ENCODE assay signal across 8 mouse cellular contexts in genomic region chr8:70609849-70610795, GRCm38 (mm10). TPM values are rescaled to one million over a fixed set of nuclear protein-coding genes. Genes with fewer than 3 reads are reported as not detected.
DNase-seq lines count a peak whose midpoint lies in the region; ATAC-seq lines count a peak whose summit lies in the region.

No protein-coding gene starts in this region.

- intact Hi-C loops in left cerebral cortex, postnatal 25 days (cut with DNase I), result loop anchor here (1.0 to 10.0 kb wide), 3 partner anchors 55 to 142 kb away; partner anchors contain the start of genes Pgpep1 and Rab3a

- peak; percentile 36 for ATAC-seq in megakaryocyte-erythroid progenitor cell, adult 5-6 weeks (replicated peaks; ENCODE audit: low FRiP score, low TSS enrichment, poor library complexity, severe bottlenecking)

- DNase-seq in ZHBTc4 (ENCODE audit: low read depth, low spot score), result peak; percentile 90
- DNase-seq in embryo, embryonic 10 days (ENCODE audit: low spot score), result peak; percentile 90
- peak; percentile 87 for DNase-seq in gastrocnemius, postnatal 10 days
- peak; percentile 63 for DNase-seq in hindlimb bud, embryonic 11.5 days (ENCODE audit: extremely low spot score, low read depth, low spot score)
- DNase-seq in left cerebral cortex, postnatal 25 days (ENCODE audit: low spot score in 2 of 2), result peak; percentile 91 to 96
- peak; percentile 86 for DNase-seq in right cerebral cortex, postnatal 25 days
- DNase-seq in yolk sac, embryonic 10.5 days (ENCODE audit: low spot score), result peak; percentile 87

RNA-seq across cellular contexts. Expression of gene Ssbp4, which starts 1.4 kb away (rescaled TPM):
- total RNA-seq in gastrocnemius, postnatal 10 days (2021), result 10 to 100 TPM; 31.1 to 40.1 TPM
- 100 to 1,000 TPM; 242 to 257 TPM for total RNA-seq in left cerebral cortex, postnatal 25 days (2021)
- 39.7 and 83.5 TPM in 2 replicates for total RNA-seq in megakaryocyte-erythroid progenitor cell, adult 5-6 weeks (2014; fragmentation: Nextera tagmentation)
- total RNA-seq in megakaryocyte-erythroid progenitor cell, adult 5-6 weeks (2017), result 77.5 and 98.5 TPM in 2 replicates

RNA-seq across cellular contexts. Expression of gene Lrrc25, which starts 5.8 kb away (rescaled TPM):
- 1 to 10 TPM; 1.2 to 3.0 TPM for total RNA-seq in gastrocnemius, postnatal 10 days (2021)
- 1 to 10 TPM in 1 of 2 experiments, under 1 TPM in 1; 0.37 to 1.2 TPM for total RNA-seq in left cerebral cortex, postnatal 25 days (2021)
- 0.37 and 0.69 TPM in 2 replicates for total RNA-seq in megakaryocyte-erythroid progenitor cell, adult 5-6 weeks (2014; fragmentation: Nextera tagmentation)
- total RNA-seq in megakaryocyte-erythroid progenitor cell, adult 5-6 weeks (2017), result 0.15 and 0.61 TPM in 2 replicates

RNA-seq across cellular contexts. Expression of gene Isyna1, which starts 15.9 kb away (rescaled TPM):
- total RNA-seq in gastrocnemius, postnatal 10 days (2021), result 10 to 100 TPM; 30.0 to 31.6 TPM
- total RNA-seq in left cerebral cortex, postnatal 25 days (2021), result 10 to 100 TPM; 51.9 to 52.1 TPM
- total RNA-seq in megakaryocyte-erythroid progenitor cell, adult 5-6 weeks (2014; fragmentation: Nextera tagmentation), result 74.1 and 91.0 TPM in 2 replicates
- 36.5 and 51.5 TPM in 2 replicates for total RNA-seq in megakaryocyte-erythroid progenitor cell, adult 5-6 weeks (2017)

RNA-seq across cellular contexts. Expression of gene Gdf15, which starts 22.1 kb away (rescaled TPM):
- total RNA-seq in gastrocnemius, postnatal 10 days (2021), result not detected
- not detected for total RNA-seq in left cerebral cortex, postnatal 25 days (2021)
- not detected in 2 replicates for total RNA-seq in megakaryocyte-erythroid progenitor cell, adult 5-6 weeks (2014; fragmentation: Nextera tagmentation)
- total RNA-seq in megakaryocyte-erythroid progenitor cell, adult 5-6 weeks (2017), result not detected in 2 replicates

RNA-seq across cellular contexts. Expression of gene Pgpep1, which starts 50.1 kb away (rescaled TPM):
- total RNA-seq in gastrocnemius, postnatal 10 days (2021), result 10 to 100 TPM; 22.5 to 23.4 TPM
- total RNA-seq in left cerebral cortex, postnatal 25 days (2021), result 10 to 100 TPM; 12.7 to 18.1 TPM
- 6.3 and 8.8 TPM in 2 replicates for total RNA-seq in megakaryocyte-erythroid progenitor cell, adult 5-6 weeks (2014; fragmentation: Nextera tagmentation)
- total RNA-seq in megakaryocyte-erythroid progenitor cell, adult 5-6 weeks (2017), result 4.6 and 5.1 TPM in 2 replicates

Comparison
In these comparisons a context has a peak if more than half of its experiments do, and no peak if none do; other contexts are left out.
1. Peak in every context shown above with its lines: DNase-seq and ATAC-seq.